Mouse (Mus musculus) midbrain, embryonic 13.5 days (tissue): Measurements from ENCODE around the gene 4930444G20Rik. TPM values are rescaled to one million over a fixed set of nuclear protein-coding genes. Genes with fewer than 3 reads are reported as not detected.

ENCODE experiments used
- ATAC-seq: fragments of 200-750 bp; cut with Nextera tagmentation; 2 replicates; pipeline ENCODE4 v1.8.0; 2017; ENCODE audit warnings: mild to moderate bottlenecking, moderate TSS enrichment, moderate library complexity
- H3K27ac ChIP-seq: fragments of 300-500 bp; sonication (generic); 2 replicates; pipeline ENCODE4 v1.5.1; 2015; ENCODE audit warnings: inconsistent platforms, mild to moderate bottlenecking, moderate library complexity
- H3K27me3 ChIP-seq: fragments of 300-500 bp; sonication (generic); 2 replicates; pipeline ENCODE4 v1.6.1; 2015; ENCODE audit warnings: mild to moderate bottlenecking, inconsistent platforms
- H3K36me3 ChIP-seq: fragments of 300-500 bp; sonication (generic); 2 replicates; pipeline ENCODE4 v1.6.1; 2015; ENCODE audit warnings: mild to moderate bottlenecking, inconsistent platforms
- H3K4me1 ChIP-seq: fragments of 300-500 bp; sonication (generic); replicated peaks from 2 replicates; pipeline ENCODE4 v1.6.1; 2015; ENCODE audit warnings: inconsistent platforms
- H3K4me2 ChIP-seq: fragments of 300-500 bp; sonication (generic); replicated peaks from 2 replicates; pipeline ENCODE4 v1.6.1; 2015; ENCODE audit warnings: moderate library complexity, mild to moderate bottlenecking, inconsistent platforms
- H3K4me3 ChIP-seq: fragments of 300-500 bp; sonication (generic); replicated peaks from 2 replicates; pipeline ENCODE4 v1.5.1; 2015; ENCODE audit warnings: mild to moderate bottlenecking, inconsistent platforms
- H3K9ac ChIP-seq: fragments of 300-500 bp; sonication (generic); replicated peaks from 2 replicates; pipeline ENCODE4 v1.6.1; 2015; ENCODE audit warnings: mild to moderate bottlenecking, inconsistent platforms
- H3K9me3 ChIP-seq: fragments of 300-500 bp; sonication (generic); 2 replicates; pipeline ENCODE4 v1.6.1; 2016; ENCODE audit warnings: mild to moderate bottlenecking, inconsistent platforms
- WGBS: fragments of 180-500 bp; shearing (Covaris S2); methylation state at CpG from one replicate; pipeline ENCODE4 v1.1.7; 2015; 5-methylcytosine and 5-hydroxymethylcytosine counted together
- polyA plus RNA-seq: library from polyadenylated mRNA; unstranded; fragments of >200 nt; fragmentation: Nextera tagmentation; extraction: Ambion mirVana; gene quantifications from 2 replicates; pipeline ENCODE4 v1.2.1, GENCODE M21; 2015

4930444G20Rik gene
- polyA plus RNA-seq, 1 experiment from 2014 or later: not detected

GRCm38 (mm10) chr10:22017469-22018159, 50.3 kb downstream of the 4930444G20Rik start:
- H3K4me1 ChIP-seq: 0 out of 2 replicates have a peak, but pooled peaks cover 7% of the 10 kb centered on the region
- H3K4me2 ChIP-seq: no peak overlapping the region
- H3K27ac ChIP-seq: no peak overlapping the region
- no peak overlapping the region for H3K9ac ChIP-seq
- no peaks in the 10 kb centered on the region for H3K36me3 ChIP-seq
- H3K4me3 ChIP-seq: no peak overlapping the region
- H3K9me3 ChIP-seq: no peaks in the 10 kb centered on the region
- H3K27me3 ChIP-seq: no peaks in the 10 kb centered on the region; the same call in 1 of the 2 replicates
- ATAC-seq: peak; percentile 58
- WGBS: 35% methylated on average over 16 of the region's 16 CpGs

Other genes starting within 250 kb of the 4930444G20Rik start
- gene Sgk1, start 185.9 kb downstream of the 4930444G20Rik start, polyA plus RNA-seq: 35.9 and 36.7 TPM in 2 replicates
- 8.6 and 9.6 TPM in 2 replicates for gene E030030I06Rik, start 81.2 kb upstream of the 4930444G20Rik start, polyA plus RNA-seq
- gene Raet1e, start 90.5 kb upstream of the 4930444G20Rik start, polyA plus RNA-seq: 2.3 and 2.7 TPM in 2 replicates
- gene H60b, start 90.5 kb upstream of the 4930444G20Rik start, polyA plus RNA-seq: 1.4 and 1.5 TPM in 2 replicates